Mouse (Mus musculus) spleen, postnatal 4 days (tissue): ENCODE data around the gene Gtpbp8.

Experiments used
- DNase-seq, 2 experiments: peaks; one replicate each; pipeline ENCODE4 v3.0.0; 2022; ENCODE audit warnings: low spot score in 2 of 2

The Gtpbp8 gene

DNA sequence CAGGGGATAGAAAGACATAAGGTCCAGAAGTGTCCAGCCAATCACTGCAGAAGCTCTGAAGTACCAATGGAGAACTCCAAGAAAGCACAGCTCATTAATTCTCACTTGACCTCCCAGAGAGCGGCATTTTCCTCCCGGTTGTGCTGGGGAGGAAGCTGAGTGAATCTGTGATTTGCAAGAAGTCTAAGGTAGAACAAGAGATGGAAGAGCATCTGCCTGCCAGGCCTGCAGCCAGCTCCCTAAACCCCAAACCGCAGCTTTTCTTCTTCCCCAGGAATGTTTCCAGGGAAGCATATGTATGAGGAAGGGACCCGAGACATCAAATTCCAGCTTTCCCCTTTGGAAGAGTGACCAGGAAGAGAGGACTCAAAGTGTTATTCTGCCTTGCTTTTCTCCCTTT is 57.7 kb downstream of the Gtpbp8 start:
- DNase-seq = no peak

DNA sequence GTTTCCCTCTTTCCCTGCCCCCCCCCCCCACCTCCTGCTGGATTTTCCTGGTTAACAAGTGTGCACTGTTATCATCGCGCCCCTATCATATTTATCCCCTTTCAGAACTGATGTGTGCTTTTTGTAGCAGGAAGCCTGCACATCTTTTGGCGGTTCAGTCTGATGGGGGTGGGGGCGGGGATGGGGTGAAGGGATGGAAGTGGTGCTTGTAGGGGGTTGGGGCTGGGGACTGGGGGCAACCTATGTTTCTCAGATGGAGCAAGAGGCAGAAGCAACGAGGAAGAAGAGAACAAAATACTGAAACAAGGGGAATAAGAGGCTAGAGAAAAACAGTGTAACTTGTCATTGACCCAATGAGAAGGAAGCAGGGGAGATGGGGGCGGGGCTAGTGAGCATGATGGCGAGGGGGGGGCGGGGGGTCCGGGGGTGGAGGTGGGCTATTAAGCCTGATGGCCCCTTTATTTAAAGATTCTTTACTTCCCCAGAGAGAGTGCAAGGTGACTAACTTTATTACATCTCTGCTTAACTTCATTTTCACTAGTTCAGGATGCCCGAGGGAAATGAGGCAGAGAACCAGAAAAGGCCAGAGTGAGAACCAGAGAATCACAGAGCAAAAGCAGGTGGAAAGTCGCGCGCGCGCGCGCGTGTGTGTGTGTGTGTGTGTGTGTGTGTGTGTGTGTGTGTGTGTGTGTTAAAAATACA is 58.3 kb downstream of the Gtpbp8 start:
- DNase-seq = no peak

DNA sequence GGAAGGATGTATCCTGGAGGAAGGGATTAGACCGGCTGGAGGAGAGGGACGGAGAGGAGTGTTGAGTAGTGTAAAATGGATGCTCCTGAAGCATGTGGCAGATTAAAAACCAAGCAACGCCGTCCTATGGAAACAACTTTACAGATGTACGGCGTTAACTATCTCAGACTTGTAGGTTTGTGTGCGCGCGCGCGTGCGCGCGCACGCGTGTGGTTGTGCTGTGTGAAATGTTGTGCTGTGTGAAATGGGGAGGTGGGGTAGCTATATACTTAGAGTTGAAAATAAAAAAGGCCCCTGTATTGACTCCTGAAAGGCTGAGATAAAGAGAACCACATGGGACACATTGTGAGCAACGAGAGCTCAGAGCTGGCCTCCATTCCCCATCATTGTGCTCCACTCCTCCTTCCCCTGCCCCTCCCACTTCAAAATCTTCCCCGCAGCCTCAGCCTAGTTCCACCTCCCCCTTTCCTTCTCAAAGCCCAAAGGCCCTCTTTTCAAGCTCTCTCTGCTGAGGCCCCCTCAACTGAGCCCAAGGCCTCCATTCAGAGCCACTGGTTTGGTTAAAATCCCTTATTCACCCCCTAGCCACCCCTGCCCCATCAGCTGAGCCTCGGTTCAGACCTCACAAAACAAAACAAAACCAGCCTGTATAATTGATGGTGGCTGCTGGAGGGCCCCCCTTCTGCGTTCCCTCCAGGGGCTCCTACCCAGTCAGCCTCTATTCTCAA is 59.0 kb downstream of the Gtpbp8 start:
- no peak for DNase-seq
